Mouse (Mus musculus) limb, embryonic 12.5 days (tissue): ENCODE measurements around the gene Ckb. TPM values are rescaled to one million over a fixed set of nuclear protein-coding genes. Genes with fewer than 3 reads are reported as not detected.

Experiments used
- ATAC-seq: fragments of 200-750 bp; cut with Nextera tagmentation; 2 replicates; pipeline ENCODE4 v1.8.0; 2017; ENCODE audit warnings: low read depth, moderate TSS enrichment; ENCODE audit not compliant: insufficient number of reproducible peaks, insufficient read depth, low FRiP score, low TSS enrichment
- H3K27ac ChIP-seq: fragments of 300-500 bp; sonication (generic); 2 replicates; pipeline ENCODE4 v1.5.1; 2016; ENCODE audit warnings: mild to moderate bottlenecking, moderate library complexity
- H3K27me3 ChIP-seq: fragments of 300-500 bp; sonication (generic); 2 replicates; pipeline ENCODE4 v1.6.1; 2016; ENCODE audit warnings: mild to moderate bottlenecking, moderate library complexity
- H3K36me3 ChIP-seq: fragments of 300-500 bp; sonication (generic); 2 replicates; pipeline ENCODE4 v1.6.1; 2016; ENCODE audit warnings: mild to moderate bottlenecking, moderate library complexity
- H3K4me1 ChIP-seq: fragments of 300-500 bp; sonication (generic); replicated peaks from 2 replicates; pipeline ENCODE4 v1.6.1; 2016
- H3K4me2 ChIP-seq: fragments of 300-500 bp; sonication (generic); 2 replicates; pipeline ENCODE4 v1.6.1; 2016; ENCODE audit warnings: mild to moderate bottlenecking, moderate library complexity
- H3K4me3 ChIP-seq: fragments of 300-500 bp; sonication (generic); replicated peaks from 2 replicates; pipeline ENCODE4 v1.5.1; 2016; ENCODE audit warnings: mild to moderate bottlenecking
- H3K9ac ChIP-seq: fragments of 300-500 bp; sonication (generic); replicated peaks from 2 replicates; pipeline ENCODE4 v1.6.1; 2016; ENCODE audit warnings: mild to moderate bottlenecking, moderate library complexity
- H3K9me3 ChIP-seq: fragments of 300-500 bp; sonication (generic); 2 replicates; pipeline ENCODE4 v1.6.1; 2016; ENCODE audit warnings: mild to moderate bottlenecking, moderate library complexity
- WGBS: fragments of 180-500 bp; shearing (Covaris S2); methylation state at CpG from one replicate; pipeline ENCODE4 v1.1.7; 2016; 5-methylcytosine and 5-hydroxymethylcytosine counted together
- polyA plus RNA-seq: library from polyadenylated mRNA; unstranded; fragments of >200 nt; fragmentation: Nextera tagmentation; extraction: Ambion mirVana; gene quantifications from 2 replicates; pipeline ENCODE4 v1.2.1, GENCODE M21; 2016

Gene Ckb
- polyA plus RNA-seq, 1 experiment from 2014 or later = 112 TPM

DNA sequence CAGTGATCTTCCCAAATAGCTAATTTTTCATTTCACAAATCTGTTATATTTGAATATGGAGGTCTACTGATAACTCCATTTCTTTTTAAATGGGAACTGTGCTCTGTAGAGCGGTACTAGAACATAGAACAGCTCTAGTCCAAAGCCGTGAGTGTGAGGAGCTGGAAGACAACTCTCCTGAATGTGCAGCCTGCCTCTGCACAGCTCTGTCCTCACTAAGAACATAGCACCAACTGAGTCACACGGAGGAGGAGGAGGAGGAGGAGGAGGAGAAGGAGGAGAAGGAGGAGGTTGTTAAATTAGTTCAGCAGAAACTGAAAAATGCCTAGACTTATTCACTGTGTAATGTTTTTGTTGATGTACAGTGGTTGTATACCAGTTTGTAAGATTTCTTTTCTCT is 19.2 kb downstream of the Ckb start:
- H3K9me3 ChIP-seq = no peaks in the 10 kb centered on the region
- no peak overlapping the region for H3K4me2 ChIP-seq
- 83% methylated on average over 3 of the region's 3 CpGs for WGBS
- H3K36me3 ChIP-seq = peaks cover 86% of the 10 kb centered on the region
- no peak overlapping the region for H3K9ac ChIP-seq
- no peaks in the 10 kb centered on the region for H3K4me1 ChIP-seq
- ATAC-seq = no peak
- no peaks in the 10 kb centered on the region for H3K27me3 ChIP-seq
- no peak overlapping the region for H3K4me3 ChIP-seq
- H3K27ac ChIP-seq = no peak overlapping the region

DNA sequence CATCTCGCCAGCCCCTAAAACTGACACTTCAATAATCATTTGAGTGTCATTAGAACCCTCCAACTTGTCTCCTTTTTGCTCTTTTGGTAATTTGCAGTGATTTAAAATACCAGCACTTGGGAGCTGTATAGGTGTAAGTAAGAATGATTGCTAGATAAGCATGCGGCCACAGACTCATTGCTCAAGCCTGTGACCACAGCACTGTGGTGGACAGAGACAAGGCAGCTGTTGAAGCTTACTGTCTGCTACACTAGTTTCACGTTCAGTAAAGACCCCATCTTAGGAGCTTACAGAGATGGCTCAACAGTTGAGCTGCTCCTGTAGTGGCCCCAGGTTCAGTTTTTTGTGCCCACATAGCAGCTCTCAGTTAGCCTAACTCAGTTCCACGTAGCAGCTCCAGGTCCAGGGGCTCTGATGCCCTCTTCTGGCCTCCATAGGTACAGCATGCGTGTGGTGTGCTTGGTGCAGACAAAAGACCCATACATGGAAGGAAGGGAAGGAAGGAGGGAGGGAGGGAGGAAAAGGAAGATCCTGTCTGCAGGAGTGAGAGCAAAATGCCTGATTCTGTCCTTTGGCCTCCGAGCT is 24.0 kb downstream of the Ckb start:
- Histone ChIP-seq H3K36me3 (peaks cover 91% of the 10 kb centered on the region), H3K27ac (no peak overlapping the region)

More for the DNA sequence above, 24.0 kb downstream of the Ckb start:
- Histone ChIP-seq H3K4me2 (no peak overlapping the region), H3K9ac (no peak overlapping the region), H3K9me3 (no peaks in the 10 kb centered on the region), H3K4me1 (no peaks in the 10 kb centered on the region), H3K27me3 (no peaks in the 10 kb centered on the region), H3K4me3 (no peak overlapping the region)
- no peak for ATAC-seq
- WGBS = 67% methylated on average over 6 of the region's 6 CpGs

Other genes with a start within 250 kb of the Ckb start
- gene Tnfaip2, start 229.9 kb downstream of the Ckb start, polyA plus RNA-seq = 4.1 and 5.3 TPM in 2 replicates
- 11.0 and 12.8 TPM in 2 replicates for gene Gm266, start 186.5 kb downstream of the Ckb start, polyA plus RNA-seq
- 663 and 718 TPM in 2 replicates for gene Eif5, start 134.3 kb downstream of the Ckb start, polyA plus RNA-seq
- gene Mark3, start 97.8 kb downstream of the Ckb start, polyA plus RNA-seq = 65.5 and 70.9 TPM in 2 replicates
- gene Trmt61a, start 5.8 kb upstream of the Ckb start, polyA plus RNA-seq = 10.4 and 11.4 TPM in 2 replicates
- gene Bag5, start 40.9 kb upstream of the Ckb start, polyA plus RNA-seq = 60.5 and 60.9 TPM in 2 replicates
- 59.3 and 63.8 TPM in 2 replicates for gene Apopt1, start 40.9 kb upstream of the Ckb start, polyA plus RNA-seq
- gene Klc1, start 86.5 kb upstream of the Ckb start, polyA plus RNA-seq = 114 and 121 TPM in 2 replicates
- 8.0 and 10.2 TPM in 2 replicates for gene Xrcc3, start 141.5 kb upstream of the Ckb start, polyA plus RNA-seq
- 86.0 and 88.6 TPM in 2 replicates for gene Zfyve21, start 141.8 kb upstream of the Ckb start, polyA plus RNA-seq
- gene Ppp1r13b, start 235.8 kb upstream of the Ckb start, polyA plus RNA-seq = 11.5 and 13.0 TPM in 2 replicates